Mouse (Mus musculus) central nervous system, embryonic 11.5 days (tissue): ENCODE results near the gene Slc39a9. TPM values are rescaled to one million over a fixed set of nuclear protein-coding genes. Genes with fewer than 3 reads are reported as not detected.

Source experiments
- polyA plus RNA-seq: library from polyadenylated mRNA; depleted of rRNA; stranded (reverse); fragments of >200 nt; gene quantifications from 2 replicates; pipeline ENCODE4 v1.2.3, GENCODE M21; 2012; rRNA removed

Slc39a9 gene
- polyA plus RNA-seq = 19.8 and 29.1 TPM in 2 replicates

DNA sequence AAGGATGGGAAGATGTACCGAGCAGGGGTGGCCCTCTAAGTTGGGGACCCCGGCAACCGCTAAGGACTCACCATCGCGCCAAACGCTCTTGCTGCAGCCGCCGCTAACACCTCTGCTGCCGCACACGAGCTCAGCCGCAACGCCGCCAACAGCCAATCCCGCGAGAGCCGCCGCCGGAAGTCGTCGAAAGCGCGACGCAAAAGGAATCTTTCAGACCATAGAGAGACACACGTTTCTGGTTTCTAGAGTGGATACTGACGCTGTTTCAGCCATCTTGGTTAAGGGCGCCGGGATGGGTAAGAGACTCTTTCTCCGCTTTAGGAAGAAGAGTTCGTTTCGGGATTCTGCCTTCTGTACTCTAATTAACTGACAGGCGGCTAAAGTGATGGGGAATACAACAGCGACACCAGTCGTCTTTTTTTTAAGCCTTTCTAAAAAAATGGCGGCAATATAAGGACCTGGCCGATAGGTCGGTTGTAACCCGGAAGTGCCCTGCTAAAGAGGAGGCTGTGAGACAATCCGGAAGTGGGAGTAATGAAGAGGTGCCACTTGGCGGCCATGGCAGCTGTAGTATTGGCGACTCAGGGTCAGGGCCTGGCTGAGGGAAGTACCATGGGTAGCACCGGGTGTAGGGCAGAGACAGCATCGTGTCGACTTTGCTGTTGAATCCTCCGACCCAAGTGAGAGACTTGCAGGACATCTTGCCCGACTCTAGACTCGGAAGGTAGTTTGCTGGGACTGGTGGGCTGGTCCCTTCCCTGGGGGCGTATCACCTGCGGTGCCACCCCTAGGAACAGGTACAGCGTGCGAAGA lies at the start of gene Slc39a9, which contains the start of gene Erh:
Slc39a9 (plus strand) TSS at position 191 of the 813 bp plus-strand sequence.
Erh (minus strand) TSS at position 649 of the 813 bp plus-strand sequence.

DNA sequence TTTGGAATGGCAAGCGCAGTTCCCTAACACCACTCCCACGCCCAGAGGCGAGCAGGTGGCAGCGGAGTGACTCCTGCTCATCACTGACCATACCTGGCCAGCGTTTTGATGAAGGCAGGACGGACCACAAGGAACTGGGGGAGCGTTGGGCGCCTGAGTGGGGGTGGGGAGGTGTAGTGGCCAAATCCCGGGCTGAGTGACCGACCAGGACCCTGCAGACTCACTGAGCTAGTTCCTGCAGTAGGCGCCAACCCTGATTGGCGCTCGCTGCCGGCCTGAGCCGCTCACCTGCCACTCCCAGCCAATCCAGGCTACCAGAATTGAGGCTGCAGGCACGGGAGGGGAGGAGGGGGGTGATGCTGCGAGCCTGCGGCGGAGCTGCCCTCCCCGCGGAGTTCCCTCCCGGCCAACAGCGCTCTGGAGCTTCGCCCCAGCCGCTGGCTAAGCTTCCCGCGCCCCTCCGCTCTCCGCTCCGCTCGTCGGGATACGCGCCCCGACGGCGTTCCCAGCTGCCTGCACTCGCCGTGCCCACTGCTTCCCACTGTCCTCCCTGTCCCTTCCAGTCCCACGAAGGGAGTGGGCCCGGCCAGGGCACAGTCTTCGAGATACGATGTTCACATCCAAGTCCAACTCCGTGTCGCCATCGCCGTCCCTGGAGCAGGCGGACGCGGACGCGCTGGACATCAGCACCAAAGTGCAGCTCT lies 48.7 kb downstream of the Slc39a9 start, which contains the start of gene Plekhd1:
Plekhd1 (plus strand) TSS at position 323 of the 704 bp plus-strand sequence.

Other genes with a start within 250 kb of the Slc39a9 start
- 27.1 and 30.0 TPM in 2 replicates for gene Dcaf5, start 207.3 kb upstream of the Slc39a9 start, polyA plus RNA-seq
- 38.8 and 42.0 TPM in 2 replicates for gene Exd2, start 180.8 kb upstream of the Slc39a9 start, polyA plus RNA-seq
- 11.5 and 13.3 TPM in 2 replicates for gene Galnt16, start 125.6 kb upstream of the Slc39a9 start, polyA plus RNA-seq
- gene Erh, start 458 bp downstream of the Slc39a9 start, polyA plus RNA-seq = 364 and 556 TPM in 2 replicates
- gene Plekhd1, start 48.7 kb downstream of the Slc39a9 start, polyA plus RNA-seq = 2.4 and 3.9 TPM in 2 replicates
- gene Ccdc177, start 116.8 kb downstream of the Slc39a9 start, polyA plus RNA-seq = 4.4 and 8.3 TPM in 2 replicates
- 16.6 and 20.6 TPM in 2 replicates for gene Susd6, start 146.6 kb downstream of the Slc39a9 start, polyA plus RNA-seq